Mouse (Mus musculus): Measurements from ENCODE around the gene Tbc1d14. TPM values are rescaled to one million over a fixed set of nuclear protein-coding genes. Genes with fewer than 3 reads are reported as not detected.

The Tbc1d14 gene
- total RNA-seq, 1 experiment = 12.5 TPM

- Histone ChIP-seq H3K9me3 (ENCODE audit: control insufficient read depth, insufficient read depth, low read depth, low read length) (no peaks in the 10 kb centered on the region), H3K4me1 (ENCODE audit: control insufficient read depth in 2 of 2, insufficient read depth in 2 of 2, low read length in 2 of 2, poor library complexity in 1 of 2) (peaks cover 0 to 3% of the 10 kb centered on the region in 2 experiments; a peak in 1 of 4 replicates), H3K4me3 (ENCODE audit: insufficient read depth in 1 of 2, low read depth in 1 of 2, low read length in 2 of 2, poor library complexity in 1 of 2, severe bottlenecking in 1 of 2) (no peak overlapping the region), H3K36me3 (ENCODE audit: control insufficient read depth, insufficient read depth, low read length, poor library complexity, severe bottlenecking) (no peaks in the 10 kb centered on the region), H3K9ac (ENCODE audit: insufficient read depth, low read depth, low read length, poor library complexity, severe bottlenecking) (no peak overlapping the region), H3K27ac (ENCODE audit: insufficient read depth, low read depth, low read length, poor library complexity, severe bottlenecking) (no peak overlapping the region)
- no peak for TF ChIP-seq MAFK (IDR thresholded peaks at IDR 0.05; ENCODE audit: insufficient read depth, low read depth, low read length)
- TF ChIP-seq HCFC1 (IDR thresholded peaks at IDR 0.05; ENCODE audit: borderline replicate concordance, insufficient read depth, low read length) = no peak
- no peak for TF ChIP-seq ZNF384 (IDR thresholded peaks at IDR 0.05; ENCODE audit: low read depth, low read length)
- TF ChIP-seq ZC3H11A (IDR thresholded peaks at IDR 0.05; ENCODE audit: borderline replicate concordance, low read depth, low read length) = no peak
- no peak for TF ChIP-seq CHD2 (IDR thresholded peaks at IDR 0.05; ENCODE audit: low read depth, low read length)
- no peak for DNase-seq (ENCODE audit: low read depth, low spot score)
- in situ Hi-C loops (cut with MboI; ENCODE audit: low sequenced_read_pairs in 2 of 2, unreplicated experiment in 2 of 2) = loop anchor here (5.0 to 10.0 kb wide), 2 partner anchors 122 to 284 kb away; partner anchors contain the start of gene Bloc1s4 (in 2 of the 2)
Measured at GRCm38 (mm10) chr5:36460712-36461111, 132.4 kb downstream of the Tbc1d14 start.

- no peaks in the 10 kb centered on the region for H3K36me3 ChIP-seq (ENCODE audit: control insufficient read depth, insufficient read depth, low read length, poor library complexity, severe bottlenecking)
- no peak overlapping the region for H3K27ac ChIP-seq (ENCODE audit: insufficient read depth, low read depth, low read length, poor library complexity, severe bottlenecking)
- no peaks in the 10 kb centered on the region for H3K9me3 ChIP-seq (ENCODE audit: control insufficient read depth, insufficient read depth, low read depth, low read length)
- no peak overlapping the region for H3K4me3 ChIP-seq (ENCODE audit: insufficient read depth in 1 of 2, low read depth in 1 of 2, low read length in 2 of 2, poor library complexity in 1 of 2, severe bottlenecking in 1 of 2)
- peaks cover 0 to 2% of the 10 kb centered on the region in 2 experiments; a peak in 1 of 4 replicates for H3K4me1 ChIP-seq (ENCODE audit: control insufficient read depth in 2 of 2, insufficient read depth in 2 of 2, low read length in 2 of 2, poor library complexity in 1 of 2)
- H3K9ac ChIP-seq (ENCODE audit: insufficient read depth, low read depth, low read length, poor library complexity, severe bottlenecking) = no peak overlapping the region
- TF ChIP-seq CHD2 (IDR thresholded peaks at IDR 0.05; ENCODE audit: low read depth, low read length) = no peak
- TF ChIP-seq MAFK (IDR thresholded peaks at IDR 0.05; ENCODE audit: insufficient read depth, low read depth, low read length) = no peak
- TF ChIP-seq ZC3H11A (IDR thresholded peaks at IDR 0.05; ENCODE audit: borderline replicate concordance, low read depth, low read length) = no peak
- no peak for TF ChIP-seq HCFC1 (IDR thresholded peaks at IDR 0.05; ENCODE audit: borderline replicate concordance, insufficient read depth, low read length)
- no peak for TF ChIP-seq ZNF384 (IDR thresholded peaks at IDR 0.05; ENCODE audit: low read depth, low read length)
- in situ Hi-C loops (cut with MboI; ENCODE audit: low sequenced_read_pairs in 2 of 2, unreplicated experiment in 2 of 2) = no loop called here
- no peak for DNase-seq (ENCODE audit: low read depth, low spot score)
Measured at GRCm38 (mm10) chr5:36458926-36459325, 134.2 kb downstream of the Tbc1d14 start.

- in situ Hi-C loops (cut with MboI; ENCODE audit: low sequenced_read_pairs in 2 of 2, unreplicated experiment in 2 of 2) = no loop called here
- H3K9me3 ChIP-seq (ENCODE audit: control insufficient read depth, insufficient read depth, low read depth, low read length) = no peaks in the 10 kb centered on the region
- H3K27ac ChIP-seq (ENCODE audit: insufficient read depth, low read depth, low read length, poor library complexity, severe bottlenecking) = no peak overlapping the region
- H3K9ac ChIP-seq (ENCODE audit: insufficient read depth, low read depth, low read length, poor library complexity, severe bottlenecking) = no peak overlapping the region
- no peaks in the 10 kb centered on the region for H3K36me3 ChIP-seq (ENCODE audit: control insufficient read depth, insufficient read depth, low read length, poor library complexity, severe bottlenecking)
- no peaks in the 10 kb centered on the region for H3K4me1 ChIP-seq (ENCODE audit: control insufficient read depth in 2 of 2, insufficient read depth in 2 of 2, low read length in 2 of 2, poor library complexity in 1 of 2)
- H3K4me3 ChIP-seq (ENCODE audit: insufficient read depth in 1 of 2, low read depth in 1 of 2, low read length in 2 of 2, poor library complexity in 1 of 2, severe bottlenecking in 1 of 2) = no peak overlapping the region
- TF ChIP-seq HCFC1 (IDR thresholded peaks at IDR 0.05; ENCODE audit: borderline replicate concordance, insufficient read depth, low read length) = no peak
- DNase-seq (ENCODE audit: low read depth, low spot score) = no peak
Measured at GRCm38 (mm10) chr5:36457706-36458105, 135.4 kb downstream of the Tbc1d14 start.

GRCm38 (mm10) chr5:36452821-36453220, 140.3 kb downstream of the Tbc1d14 start:
- no peaks in the 10 kb centered on the region for H3K4me1 ChIP-seq (ENCODE audit: control insufficient read depth in 2 of 2, insufficient read depth in 2 of 2, low read length in 2 of 2, poor library complexity in 1 of 2)

GRCm38 (mm10) chr5:36451872-36452389, 141.1 kb downstream of the Tbc1d14 start:
- no peaks in the 10 kb centered on the region for H3K36me3 ChIP-seq (ENCODE audit: control insufficient read depth, insufficient read depth, low read length, poor library complexity, severe bottlenecking)
- H3K9ac ChIP-seq (ENCODE audit: insufficient read depth, low read depth, low read length, poor library complexity, severe bottlenecking) = no peak overlapping the region
- H3K4me3 ChIP-seq (ENCODE audit: insufficient read depth in 1 of 2, low read depth in 1 of 2, low read length in 2 of 2, poor library complexity in 1 of 2, severe bottlenecking in 1 of 2) = no peak overlapping the region
- DNase-seq (ENCODE audit: low read depth, low spot score) = no peak
- no peaks in the 10 kb centered on the region for H3K9me3 ChIP-seq (ENCODE audit: control insufficient read depth, insufficient read depth, low read depth, low read length)
- no peak overlapping the region for H3K27ac ChIP-seq (ENCODE audit: insufficient read depth, low read depth, low read length, poor library complexity, severe bottlenecking)
- in situ Hi-C loops (cut with MboI; ENCODE audit: low sequenced_read_pairs in 2 of 2, unreplicated experiment in 2 of 2) = no loop called here
- TF ChIP-seq ZNF384 (IDR thresholded peaks at IDR 0.05; ENCODE audit: low read depth, low read length) = no peak
- TF ChIP-seq HCFC1 (IDR thresholded peaks at IDR 0.05; ENCODE audit: borderline replicate concordance, insufficient read depth, low read length) = no peak
- TF ChIP-seq ZC3H11A (IDR thresholded peaks at IDR 0.05; ENCODE audit: borderline replicate concordance, low read depth, low read length) = no peak
- no peak for TF ChIP-seq CHD2 (IDR thresholded peaks at IDR 0.05; ENCODE audit: low read depth, low read length)
- no peak for TF ChIP-seq MAFK (IDR thresholded peaks at IDR 0.05; ENCODE audit: insufficient read depth, low read depth, low read length)
- no peaks in the 10 kb centered on the region for H3K4me1 ChIP-seq (ENCODE audit: control insufficient read depth in 2 of 2, insufficient read depth in 2 of 2, low read length in 2 of 2, poor library complexity in 1 of 2)

More at GRCm38 (mm10) chr5:36452821-36453220, 140.3 kb downstream of the Tbc1d14 start:
- Histone ChIP-seq H3K27ac (ENCODE audit: insufficient read depth, low read depth, low read length, poor library complexity, severe bottlenecking) (no peak overlapping the region), H3K4me3 (ENCODE audit: insufficient read depth in 1 of 2, low read depth in 1 of 2, low read length in 2 of 2, poor library complexity in 1 of 2, severe bottlenecking in 1 of 2) (no peak overlapping the region), H3K9ac (ENCODE audit: insufficient read depth, low read depth, low read length, poor library complexity, severe bottlenecking) (no peak overlapping the region), H3K9me3 (ENCODE audit: control insufficient read depth, insufficient read depth, low read depth, low read length) (no peaks in the 10 kb centered on the region), H3K36me3 (ENCODE audit: control insufficient read depth, insufficient read depth, low read length, poor library complexity, severe bottlenecking) (no peaks in the 10 kb centered on the region)
- no peak for TF ChIP-seq HCFC1 (IDR thresholded peaks at IDR 0.05; ENCODE audit: borderline replicate concordance, insufficient read depth, low read length)
- no peak for DNase-seq (ENCODE audit: low read depth, low spot score)
- in situ Hi-C loops (cut with MboI; ENCODE audit: low sequenced_read_pairs in 2 of 2, unreplicated experiment in 2 of 2) = no loop called here
